Mouse (Mus musculus): ENCODE data around the gene Camk1d.

GRCm38 (mm10) chr2:5296749-5297545 lies 417.4 kb downstream of the Camk1d start:
- TF ChIP-seq CTCF (IDR thresholded peaks at IDR 0.05; ENCODE audit: extremely low read depth, insufficient read length, insufficient replicate concordance, low read depth, low read length) (no peak), POLR2A (IDR thresholded peaks at IDR 0.05; ENCODE audit: low read depth, low read length) (no peak)

Measured in small intestine, adult 2 months (tissue).